Mouse (Mus musculus): ENCODE data around the gene Kcnh4. TPM values are rescaled to one million over a fixed set of nuclear protein-coding genes. Genes with fewer than 3 reads are reported as not detected.

Kcnh4 gene
- polyA plus RNA-seq, 1 experiment from 2014 or later, result 9.8 TPM

DNA sequence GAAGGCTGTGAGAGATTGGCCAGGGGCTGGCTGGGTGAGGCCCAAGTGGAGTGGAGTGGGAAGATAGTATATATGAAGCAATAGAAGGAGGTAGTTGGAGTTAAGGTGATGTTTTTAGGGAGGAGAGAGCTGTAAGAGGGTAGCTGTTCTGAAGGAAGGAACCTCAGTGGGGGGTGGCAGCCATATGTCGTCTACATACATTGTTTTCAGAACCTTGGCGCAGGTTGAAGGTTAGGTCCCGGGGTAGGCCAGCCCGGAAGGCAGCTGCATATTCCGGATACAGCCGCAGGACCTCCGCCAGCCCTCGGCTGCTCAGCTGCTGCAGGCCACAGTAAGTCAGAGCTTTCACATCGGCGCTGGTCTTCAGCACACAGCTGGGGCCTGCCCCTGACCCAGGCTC, 13.2 kb downstream of the Kcnh4 start:
- H3K9me3 ChIP-seq (ENCODE audit: control insufficient read depth, low read length), result no peaks in the 10 kb centered on the region
- H3K4me1 ChIP-seq (ENCODE audit: control insufficient read depth, insufficient read depth, low read length), result no peaks in the 10 kb centered on the region
- WGBS, result 89% methylated on average over 10 of the region's 10 CpGs
- H3K27ac ChIP-seq (replicated peaks; ENCODE audit: low read depth, low read length), result no peak overlapping the region
- H3K9ac ChIP-seq (replicated peaks; ENCODE audit: low read length), result no peak overlapping the region
- DNase-seq (no peak), ATAC-seq (ENCODE audit: low FRiP score, low TSS enrichment) (no peak)
- no peak overlapping the region for H3K4me2 ChIP-seq (ENCODE audit: low read length)
- H3K4me3 ChIP-seq (replicated peaks; ENCODE audit: low read depth, low read length), result no peak overlapping the region
- H3K27me3 ChIP-seq (ENCODE audit: control insufficient read depth, insufficient read depth, low read length), result no peaks in the 10 kb centered on the region
- H3K36me3 ChIP-seq (ENCODE audit: control insufficient read depth, insufficient read depth, low read length), result peaks cover 47% of the 10 kb centered on the region

DNA sequence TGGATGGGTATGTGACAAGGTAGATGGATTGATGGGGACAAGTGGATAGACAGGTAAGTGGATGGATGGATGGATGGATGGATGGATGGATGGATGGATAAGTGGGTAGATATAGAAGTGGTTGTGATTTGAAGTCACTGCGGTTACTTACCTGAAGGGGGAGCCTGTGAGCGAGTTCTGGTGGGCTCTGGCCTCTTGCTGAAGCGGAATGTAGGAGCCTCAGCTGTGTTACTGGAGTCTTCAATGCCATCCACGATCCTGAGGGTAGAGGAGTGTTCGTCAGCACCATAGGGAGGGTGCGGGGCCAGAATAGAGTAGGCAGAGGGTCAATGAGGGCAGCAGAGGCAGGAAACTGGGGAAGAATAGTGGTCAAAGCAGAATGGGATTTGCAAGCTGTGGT, 14.7 kb downstream of the Kcnh4 start:
- 0 out of 2 replicates have a peak, but pooled peaks have one; percentile 11 for ATAC-seq (ENCODE audit: low FRiP score, low TSS enrichment)
- H3K27me3 ChIP-seq (ENCODE audit: control insufficient read depth, insufficient read depth, low read length), result no peaks in the 10 kb centered on the region

GRCm38 (mm10) chr11:100741348-100741747, 18.4 kb downstream of the Kcnh4 start:
- 71% methylated on average over 6 of the region's 6 CpGs for WGBS
- DNase-seq (no peak), ATAC-seq (ENCODE audit: low FRiP score, low TSS enrichment) (no peak)
- Histone ChIP-seq H3K4me3 (replicated peaks; ENCODE audit: low read depth, low read length) (no peak overlapping the region), H3K4me2 (ENCODE audit: low read length) (no peak overlapping the region), H3K9me3 (ENCODE audit: control insufficient read depth, low read length) (no peaks in the 10 kb centered on the region), H3K27me3 (ENCODE audit: control insufficient read depth, insufficient read depth, low read length) (no peaks in the 10 kb centered on the region), H3K9ac (replicated peaks; ENCODE audit: low read length) (no peak overlapping the region), H3K27ac (replicated peaks; ENCODE audit: low read depth, low read length) (no peak overlapping the region), H3K36me3 (ENCODE audit: control insufficient read depth, insufficient read depth, low read length) (peaks cover 22% of the 10 kb centered on the region), H3K4me1 (ENCODE audit: control insufficient read depth, insufficient read depth, low read length) (peaks cover 14% of the 10 kb centered on the region)

More for the DNA sequence above, 14.7 kb downstream of the Kcnh4 start:
- Histone ChIP-seq H3K9ac (replicated peaks; ENCODE audit: low read length) (no peak overlapping the region), H3K4me3 (replicated peaks; ENCODE audit: low read depth, low read length) (no peak overlapping the region), H3K36me3 (ENCODE audit: control insufficient read depth, insufficient read depth, low read length) (peaks cover 41% of the 10 kb centered on the region), H3K4me2 (ENCODE audit: low read length) (no peak overlapping the region), H3K27ac (replicated peaks; ENCODE audit: low read depth, low read length) (no peak overlapping the region), H3K9me3 (ENCODE audit: control insufficient read depth, low read length) (no peaks in the 10 kb centered on the region), H3K4me1 (ENCODE audit: control insufficient read depth, insufficient read depth, low read length) (no peaks in the 10 kb centered on the region)
- peak; percentile 83 for DNase-seq
- 14% methylated on average over 6 of the region's 6 CpGs for WGBS

- peaks cover 19% of the 10 kb centered on the region for H3K4me1 ChIP-seq (ENCODE audit: control insufficient read depth, insufficient read depth, low read length)
- H3K9me3 ChIP-seq (ENCODE audit: control insufficient read depth, low read length), result no peaks in the 10 kb centered on the region
- H3K9ac ChIP-seq (replicated peaks; ENCODE audit: low read length), result peak overlapping the region; percentile 64
- 16% methylated on average over 5 of the region's 5 CpGs for WGBS
- H3K36me3 ChIP-seq (ENCODE audit: control insufficient read depth, insufficient read depth, low read length), result peaks cover 13% of the 10 kb centered on the region
- peak overlapping the region; percentile 98 for H3K4me3 ChIP-seq (replicated peaks; ENCODE audit: low read depth, low read length)
- ATAC-seq (ENCODE audit: low FRiP score, low TSS enrichment) (no peak), DNase-seq (no peak)
- H3K27me3 ChIP-seq (ENCODE audit: control insufficient read depth, insufficient read depth, low read length), result no peaks in the 10 kb centered on the region
- peak overlapping the region; percentile 85 for H3K27ac ChIP-seq (replicated peaks; ENCODE audit: low read depth, low read length)
- peak overlapping the region; percentile 69 for H3K4me2 ChIP-seq (ENCODE audit: low read length)
These were observed 21.0 kb downstream of the Kcnh4 start for GRCm38 (mm10) chr11:100738749-100739148.

- WGBS, result under 1% methylated on average over 39 of the region's 39 CpGs
- Histone ChIP-seq H3K9ac (replicated peaks; ENCODE audit: low read length) (peak within 1 kb of the TSS; percentile 91), H3K27ac (replicated peaks; ENCODE audit: low read depth, low read length) (peak within 1 kb of the TSS; percentile 85), H3K27me3 (ENCODE audit: control insufficient read depth, insufficient read depth, low read length) (no peaks in the 10 kb centered on the region), H3K4me2 (ENCODE audit: low read length) (peak within 1 kb of the TSS; percentile 87), H3K4me1 (ENCODE audit: control insufficient read depth, insufficient read depth, low read length) (peaks cover 19% of the 10 kb centered on the region), H3K36me3 (ENCODE audit: control insufficient read depth, insufficient read depth, low read length) (peaks cover 11% of the 10 kb centered on the region), H3K9me3 (ENCODE audit: control insufficient read depth, low read length) (no peaks in the 10 kb centered on the region), H3K4me3 (replicated peaks; ENCODE audit: low read depth, low read length) (peak within 1 kb of the TSS; percentile 98)
- DNase-seq, result peak; percentile 98
- ATAC-seq (ENCODE audit: low FRiP score, low TSS enrichment), result peak; percentile 98
These were observed 21.6 kb downstream of the Kcnh4 start, which contains the start of gene Rab5c for GRCm38 (mm10) chr11:100738066-100738604. Gene Rab5c, minus strand, starts transcription at chr11:100738215.

GRCm38 (mm10) chr11:100737105-100737733, 22.5 kb downstream of the Kcnh4 start:
- ATAC-seq (ENCODE audit: low FRiP score, low TSS enrichment) (no peak), DNase-seq (no peak)

DNA sequence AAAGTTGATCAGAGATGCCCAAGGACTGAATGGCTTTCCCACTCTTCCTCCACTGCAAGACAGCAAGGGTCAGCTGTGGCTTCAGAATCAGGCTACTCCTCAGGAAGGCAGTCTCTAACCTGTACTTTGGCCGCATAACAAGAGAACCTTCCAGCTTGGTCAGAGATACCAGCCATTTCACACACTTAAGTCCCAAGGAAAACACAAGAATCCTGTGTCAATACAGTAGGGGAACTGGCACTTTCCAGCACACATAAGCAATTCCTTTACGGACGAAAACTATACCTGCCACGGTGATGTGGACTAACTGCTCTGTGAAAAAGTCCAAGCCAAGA, 23.0 kb downstream of the Kcnh4 start:
- Histone ChIP-seq H3K27ac (replicated peaks; ENCODE audit: low read depth, low read length) (no peak overlapping the region), H3K27me3 (ENCODE audit: control insufficient read depth, insufficient read depth, low read length) (no peaks in the 10 kb centered on the region), H3K4me1 (ENCODE audit: control insufficient read depth, insufficient read depth, low read length) (peaks cover 19% of the 10 kb centered on the region), H3K9me3 (ENCODE audit: control insufficient read depth, low read length) (no peaks in the 10 kb centered on the region), H3K4me3 (replicated peaks; ENCODE audit: low read depth, low read length) (peak overlapping the region; percentile 98; the same call in 1 of the 2 replicates), H3K36me3 (ENCODE audit: control insufficient read depth, insufficient read depth, low read length) (peaks cover 14% of the 10 kb centered on the region), H3K4me2 (ENCODE audit: low read length) (peak overlapping the region; percentile 87), H3K9ac (replicated peaks; ENCODE audit: low read length) (peak overlapping the region; percentile 91; the same call in 1 of the 2 replicates)
- ATAC-seq (ENCODE audit: low FRiP score, low TSS enrichment), result no peak
- DNase-seq, result no peak
- 81% methylated on average over 4 of the region's 4 CpGs for WGBS

More at GRCm38 (mm10) chr11:100737105-100737733, 22.5 kb downstream of the Kcnh4 start:
- Histone ChIP-seq H3K4me2 (ENCODE audit: low read length) (peak overlapping the region; percentile 87), H3K4me3 (replicated peaks; ENCODE audit: low read depth, low read length) (peak overlapping the region; percentile 98), H3K4me1 (ENCODE audit: control insufficient read depth, insufficient read depth, low read length) (peaks cover 19% of the 10 kb centered on the region), H3K27ac (replicated peaks; ENCODE audit: low read depth, low read length) (no peak overlapping the region), H3K9ac (replicated peaks; ENCODE audit: low read length) (peak overlapping the region; percentile 91), H3K9me3 (ENCODE audit: control insufficient read depth, low read length) (no peaks in the 10 kb centered on the region), H3K27me3 (ENCODE audit: control insufficient read depth, insufficient read depth, low read length) (no peaks in the 10 kb centered on the region), H3K36me3 (ENCODE audit: control insufficient read depth, insufficient read depth, low read length) (peaks cover 13% of the 10 kb centered on the region)
- WGBS, result 2% methylated on average over 13 of the region's 13 CpGs

DNA sequence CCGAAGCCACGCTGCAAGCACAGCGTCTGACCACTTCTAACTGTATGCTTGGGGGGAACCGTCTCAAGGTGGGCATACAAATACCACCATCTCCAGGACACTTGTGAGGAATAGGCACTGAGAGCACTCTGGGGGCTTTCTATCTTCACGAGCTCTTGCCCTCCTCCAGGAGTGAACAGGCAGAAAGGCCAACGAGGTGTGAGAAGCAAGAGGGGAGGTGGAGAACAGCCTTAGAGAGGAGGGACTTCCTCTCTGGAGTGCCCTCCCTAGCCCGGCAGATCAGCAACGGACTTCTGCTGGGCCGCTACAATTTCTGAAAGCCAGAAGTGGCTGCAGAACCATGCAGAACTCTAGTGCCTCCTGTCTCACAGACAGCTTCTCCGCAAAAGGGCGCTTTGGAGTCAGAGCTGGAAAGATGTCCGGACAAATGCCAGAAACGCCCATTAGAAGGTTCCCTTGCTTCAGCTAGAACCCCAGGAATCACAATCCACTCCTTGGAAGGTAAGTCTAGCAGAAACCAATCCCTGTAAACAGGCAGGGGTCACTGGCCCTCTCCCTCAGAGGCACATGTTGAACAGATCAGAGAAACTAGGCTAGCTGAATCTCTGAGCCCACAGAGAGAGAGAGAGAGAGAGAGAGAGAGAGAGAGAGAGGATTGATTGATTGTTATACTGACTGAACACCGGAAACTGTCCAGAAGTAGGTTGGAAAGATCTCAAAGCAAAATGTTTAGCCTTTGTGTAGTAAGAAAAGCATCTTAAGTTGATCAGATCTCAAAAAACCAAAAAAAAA, 23.6 kb downstream of the Kcnh4 start:
- Histone ChIP-seq H3K4me2 (ENCODE audit: low read length) (peak overlapping the region; percentile 87), H3K4me3 (replicated peaks; ENCODE audit: low read depth, low read length) (no peak overlapping the region), H3K27ac (replicated peaks; ENCODE audit: low read depth, low read length) (no peak overlapping the region), H3K9ac (replicated peaks; ENCODE audit: low read length) (no peak overlapping the region), H3K36me3 (ENCODE audit: control insufficient read depth, insufficient read depth, low read length) (peaks cover 10% of the 10 kb centered on the region; the same call in 1 of the 2 replicates), H3K4me1 (ENCODE audit: control insufficient read depth, insufficient read depth, low read length) (peaks cover 19% of the 10 kb centered on the region), H3K27me3 (ENCODE audit: control insufficient read depth, insufficient read depth, low read length) (no peaks in the 10 kb centered on the region), H3K9me3 (ENCODE audit: control insufficient read depth, low read length) (no peaks in the 10 kb centered on the region)
- no peak for ATAC-seq (ENCODE audit: low FRiP score, low TSS enrichment)
- no peak for DNase-seq
- WGBS, result 85% methylated on average over 14 of the region's 14 CpGs

All from midbrain, embryonic 14.5 days (tissue).